Mouse (Mus musculus): ENCODE measurements around the gene Gxylt1. TPM values are rescaled to one million over a fixed set of nuclear protein-coding genes. Genes with fewer than 3 reads are reported as not detected.

The Gxylt1 gene
- polyA plus RNA-seq, 1 experiment, result 1.5 TPM

- WGBS, result 72% methylated on average over 12 of the region's 12 CpGs
- no peak for DNase-seq (ENCODE audit: low read depth, low spot score)
Observed at GRCm38 (mm10) chr15:93191387-93192145, 83.4 kb downstream of the Gxylt1 start.

Other genes starting within 250 kb of the Gxylt1 start
- 10.2 and 11.1 TPM in 2 replicates for gene Yaf2, start 61.8 kb upstream of the Gxylt1 start, polyA plus RNA-seq (2012; rRNA removed)
- gene Zcrb1, start 123.2 kb upstream of the Gxylt1 start, polyA plus RNA-seq (2012; rRNA removed), result 20.6 and 24.1 TPM in 2 replicates
- gene Pphln1, start 123.2 kb upstream of the Gxylt1 start, polyA plus RNA-seq (2012; rRNA removed), result 4.2 and 5.5 TPM in 2 replicates